Mouse (Mus musculus): ENCODE results near the gene Tmem121.

The Tmem121 gene

GRCm38 (mm10) chr12:113185442-113186291 lies at the start of gene Tmem121:
TSS of gene Tmem121 (plus strand) at chr12:113185930.
- no peak for DNase-seq (ENCODE audit: low read depth, low spot score)

GRCm38 (mm10) chr12:113136492-113137020 lies 49.2 kb upstream of the Tmem121 start:
- no peak for DNase-seq (ENCODE audit: low read depth, low spot score)

GRCm38 (mm10) chr12:113137260-113138213 lies 48.2 kb upstream of the Tmem121 start:
- no peak for DNase-seq (ENCODE audit: low read depth, low spot score)

- no peak for DNase-seq (ENCODE audit: low read depth, low spot score)
These were observed 47.4 kb upstream of the Tmem121 start for GRCm38 (mm10) chr12:113138291-113138690.

DNA sequence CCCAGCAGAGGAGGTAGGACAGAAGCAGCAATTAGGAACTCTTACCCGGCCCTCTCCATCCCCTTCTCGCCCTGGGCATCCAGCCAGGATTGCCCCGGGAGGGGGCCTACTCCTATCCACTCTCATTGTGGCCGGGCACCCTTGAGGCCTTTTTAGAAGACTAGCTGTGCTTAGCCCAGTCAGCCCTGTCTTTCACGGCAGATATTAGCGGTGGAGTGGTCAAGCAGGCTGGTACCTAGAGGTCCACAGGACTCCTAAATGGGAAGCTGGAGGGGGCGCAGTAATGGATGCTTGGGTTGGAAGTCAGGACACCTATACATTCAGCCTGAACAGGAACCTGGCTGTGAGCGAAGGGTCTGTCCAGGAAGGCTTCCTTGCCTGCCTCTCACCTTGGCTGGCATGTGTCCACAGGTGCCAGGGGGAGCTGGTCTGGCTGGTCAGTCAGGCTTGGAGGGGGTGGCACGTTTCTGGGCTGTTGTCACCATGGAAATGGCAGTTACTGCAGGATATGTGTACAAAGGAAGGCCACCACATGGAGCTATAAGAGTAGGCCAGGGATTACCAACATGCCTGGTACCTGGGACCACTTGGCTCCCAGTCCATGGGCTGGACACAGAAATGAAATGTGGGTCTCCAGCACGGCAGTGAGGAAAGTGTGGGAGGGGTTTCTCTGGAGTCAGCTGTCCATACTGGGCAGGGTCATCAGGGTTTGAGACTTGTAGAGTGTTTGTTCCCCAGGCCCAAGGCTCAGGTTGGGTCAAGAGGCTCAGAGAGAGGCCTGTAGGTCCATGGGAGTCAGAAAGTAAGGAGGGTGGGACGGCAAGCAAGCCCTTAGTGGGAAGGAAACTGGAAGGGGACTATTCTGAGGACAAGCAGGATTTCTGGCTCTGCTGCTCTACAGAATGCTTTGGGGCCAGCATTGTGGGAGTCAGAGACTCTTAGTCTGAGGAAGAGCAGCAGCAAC lies 46.5 kb upstream of the Tmem121 start:
- no peak for DNase-seq (ENCODE audit: low read depth, low spot score)

DNA sequence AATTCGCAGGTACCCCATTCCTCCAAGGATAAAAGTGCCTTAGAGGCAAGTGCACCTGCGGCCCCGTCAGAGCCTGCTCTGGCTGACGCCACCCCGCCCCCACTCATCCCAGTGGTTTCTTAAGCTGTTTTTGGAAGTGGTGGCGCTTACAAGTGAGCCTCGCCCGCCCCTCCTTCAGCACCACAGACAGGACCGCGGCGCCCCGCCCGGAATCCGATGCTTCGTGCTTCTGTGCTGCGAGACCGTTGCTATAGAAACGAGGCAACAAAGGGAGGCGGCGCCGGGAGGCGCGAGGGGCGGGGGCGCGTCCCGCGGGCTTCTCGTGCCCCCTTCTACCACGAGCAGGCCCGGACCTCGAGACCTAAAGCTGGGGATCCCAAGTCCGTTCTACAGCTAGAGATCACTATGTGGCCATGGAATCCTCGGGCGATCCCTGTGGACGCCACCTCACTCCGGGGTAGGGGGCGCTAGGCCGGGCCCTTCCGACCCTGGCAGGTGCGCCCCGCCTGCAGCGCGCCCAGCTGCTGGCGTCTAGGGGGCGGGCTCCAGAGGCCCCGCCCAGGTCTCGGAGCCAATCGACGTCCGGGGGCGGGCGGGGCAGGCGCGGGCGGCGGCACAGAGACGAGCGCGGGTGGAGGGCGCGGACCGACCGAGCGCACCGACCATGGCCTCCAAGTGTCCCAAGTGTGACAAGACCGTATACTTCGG lies 45.7 kb upstream of the Tmem121 start, which contains the start of gene Crip2:
Crip2 (plus strand) TSS at position 329 of the 708 bp plus-strand sequence.
- peak; percentile 64 for DNase-seq (ENCODE audit: low read depth, low spot score)

DNA sequence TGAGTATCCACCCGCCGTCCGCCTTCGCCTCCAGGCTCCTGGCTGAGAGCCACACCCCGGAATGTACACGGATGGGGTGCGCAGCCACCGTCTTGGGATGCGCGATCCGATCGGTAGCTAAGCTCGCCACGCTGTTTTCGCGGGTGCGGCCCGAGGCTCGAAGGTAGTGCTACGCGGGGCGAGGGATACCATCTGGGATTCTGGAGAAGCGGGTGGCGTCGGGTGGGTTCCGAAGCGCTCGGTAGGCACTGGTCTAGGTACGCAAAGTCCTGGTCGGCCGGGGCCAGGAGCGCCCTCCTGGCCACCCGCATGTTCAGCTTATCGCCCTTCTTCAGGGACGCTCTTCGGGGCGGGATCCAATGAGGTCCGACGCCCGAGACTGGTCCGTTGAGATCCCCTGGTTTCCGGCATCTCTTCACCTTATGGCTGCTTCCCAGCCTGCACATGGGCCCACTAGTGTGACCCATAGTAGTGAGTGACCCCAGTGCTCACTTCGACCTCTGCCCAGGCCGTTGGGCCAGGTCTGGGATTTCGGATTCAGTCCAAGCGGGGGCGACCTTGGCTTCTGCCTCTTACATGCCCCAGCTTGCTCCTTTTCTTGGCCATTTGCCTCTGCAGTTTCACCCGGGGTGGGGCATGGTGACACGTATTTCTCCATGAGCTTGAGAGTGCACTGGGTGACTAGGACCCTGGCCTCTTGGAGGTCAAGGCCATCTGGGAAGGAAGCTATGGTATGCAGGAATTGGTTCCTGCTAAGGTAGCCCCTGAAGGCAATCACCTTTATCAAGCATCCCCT lies 44.9 kb upstream of the Tmem121 start:
- no peak for DNase-seq (ENCODE audit: low read depth, low spot score)

GRCm38 (mm10) chr12:113141531-113141973 lies 44.2 kb upstream of the Tmem121 start:
- DNase-seq (ENCODE audit: low read depth, low spot score), result no peak

DNA sequence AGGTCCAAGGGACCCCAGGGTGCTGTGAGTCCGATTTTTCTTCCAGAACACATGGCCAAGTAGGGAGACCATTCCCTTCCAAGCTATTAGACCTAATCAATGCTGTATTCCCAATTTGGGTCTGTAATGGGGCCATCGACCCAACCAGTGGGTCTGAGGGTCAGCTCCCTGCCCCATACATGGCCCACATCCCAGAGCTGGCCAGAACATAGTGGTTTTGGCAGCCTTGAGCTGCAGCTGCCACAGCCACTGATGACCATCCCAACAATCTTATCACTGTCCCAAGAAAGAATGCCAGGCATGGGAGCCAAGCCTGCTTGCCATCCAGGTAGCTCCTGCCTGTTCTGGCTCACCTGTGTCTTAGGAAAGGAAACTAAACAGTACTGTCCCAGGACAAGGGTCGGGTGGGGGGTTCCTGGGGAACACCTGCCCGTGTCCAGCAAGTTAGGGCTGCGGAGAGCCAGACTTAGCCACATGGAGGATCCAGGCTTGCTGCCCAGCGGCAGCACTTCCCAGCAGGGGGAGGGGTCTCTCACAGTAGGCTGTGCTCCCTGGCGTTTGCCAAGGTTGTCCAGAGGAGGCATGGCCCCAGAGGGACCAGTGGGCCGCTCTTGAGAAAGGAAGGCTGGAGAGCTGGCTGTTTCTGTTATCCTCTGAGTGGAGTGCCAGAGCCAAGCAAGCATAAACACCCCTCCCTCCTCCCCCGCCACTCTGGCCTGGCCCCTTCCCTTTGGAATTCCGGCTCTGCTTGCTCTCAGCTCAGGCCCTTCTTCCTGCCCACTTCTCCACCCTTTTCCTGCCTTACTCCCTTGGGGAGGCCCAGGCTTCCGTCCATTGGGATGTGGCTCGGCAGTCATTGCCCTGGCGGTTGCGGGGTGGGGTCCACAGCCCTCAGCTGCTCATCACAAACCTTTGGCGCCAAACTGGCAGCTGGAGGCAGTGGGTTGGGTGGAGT lies 43.4 kb upstream of the Tmem121 start:
- DNase-seq (ENCODE audit: low read depth, low spot score), result no peak

- DNase-seq (ENCODE audit: low read depth, low spot score), result no peak
These were observed 42.6 kb upstream of the Tmem121 start for GRCm38 (mm10) chr12:113143164-113143563.

DNA sequence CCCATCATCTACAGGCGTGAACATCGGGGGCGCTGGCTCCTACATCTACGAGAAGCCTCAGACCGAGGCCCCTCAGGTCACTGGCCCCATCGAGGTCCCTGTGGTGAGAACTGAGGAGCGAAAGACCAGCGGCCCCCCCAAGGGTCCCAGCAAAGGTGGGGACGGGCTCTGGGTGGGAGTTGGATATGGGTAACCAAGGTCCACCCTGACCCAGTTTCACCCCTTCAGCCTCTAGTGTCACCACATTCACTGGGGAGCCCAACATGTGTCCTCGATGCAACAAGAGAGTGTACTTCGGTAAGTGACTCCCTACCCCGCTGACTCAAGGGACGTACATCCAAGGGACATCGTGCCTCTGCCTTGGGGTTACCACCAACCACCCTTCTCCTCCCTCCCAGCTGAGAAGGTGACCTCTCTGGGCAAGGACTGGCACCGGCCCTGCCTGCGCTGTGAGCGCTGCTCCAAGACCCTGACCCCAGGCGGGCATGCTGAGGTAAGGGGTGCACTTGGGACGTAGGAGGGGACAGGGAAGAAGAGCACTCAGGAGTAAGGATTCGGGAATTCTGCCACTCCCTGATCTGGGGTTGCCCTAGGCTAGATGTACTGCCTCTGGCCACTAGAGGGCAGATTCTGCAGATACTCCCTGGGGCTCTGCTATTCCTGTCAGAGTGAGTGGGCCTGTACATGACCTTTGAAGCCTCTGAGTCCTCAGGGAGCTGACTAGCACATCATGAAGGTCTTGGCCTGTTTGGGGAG lies 41.6 kb upstream of the Tmem121 start:
- DNase-seq (ENCODE audit: low read depth, low spot score), result no peak

DNA sequence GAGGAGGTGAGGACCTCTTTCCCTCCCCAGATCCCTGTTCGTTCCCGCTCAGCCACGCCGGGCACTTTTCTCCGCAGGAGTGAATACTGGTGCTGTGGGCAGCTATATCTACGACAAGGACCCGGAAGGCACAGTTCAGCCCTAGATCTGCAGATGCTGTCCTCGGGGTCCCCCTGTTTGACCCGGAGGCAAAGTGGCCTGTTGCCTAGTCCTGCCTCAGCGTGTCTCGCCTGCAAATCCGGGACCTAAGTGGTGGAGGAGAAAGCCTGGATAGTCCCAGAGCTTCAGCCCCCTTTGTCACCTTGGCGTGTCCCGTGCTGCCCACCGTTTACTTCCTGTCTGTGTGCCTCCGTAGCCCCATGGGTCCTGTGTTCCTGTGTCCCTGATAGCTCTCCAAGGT lies 40.8 kb upstream of the Tmem121 start:
- no peak for DNase-seq (ENCODE audit: low read depth, low spot score)

- DNase-seq (ENCODE audit: low read depth, low spot score), result no peak
These were observed 40.1 kb upstream of the Tmem121 start for GRCm38 (mm10) chr12:113145591-113145990.

DNA sequence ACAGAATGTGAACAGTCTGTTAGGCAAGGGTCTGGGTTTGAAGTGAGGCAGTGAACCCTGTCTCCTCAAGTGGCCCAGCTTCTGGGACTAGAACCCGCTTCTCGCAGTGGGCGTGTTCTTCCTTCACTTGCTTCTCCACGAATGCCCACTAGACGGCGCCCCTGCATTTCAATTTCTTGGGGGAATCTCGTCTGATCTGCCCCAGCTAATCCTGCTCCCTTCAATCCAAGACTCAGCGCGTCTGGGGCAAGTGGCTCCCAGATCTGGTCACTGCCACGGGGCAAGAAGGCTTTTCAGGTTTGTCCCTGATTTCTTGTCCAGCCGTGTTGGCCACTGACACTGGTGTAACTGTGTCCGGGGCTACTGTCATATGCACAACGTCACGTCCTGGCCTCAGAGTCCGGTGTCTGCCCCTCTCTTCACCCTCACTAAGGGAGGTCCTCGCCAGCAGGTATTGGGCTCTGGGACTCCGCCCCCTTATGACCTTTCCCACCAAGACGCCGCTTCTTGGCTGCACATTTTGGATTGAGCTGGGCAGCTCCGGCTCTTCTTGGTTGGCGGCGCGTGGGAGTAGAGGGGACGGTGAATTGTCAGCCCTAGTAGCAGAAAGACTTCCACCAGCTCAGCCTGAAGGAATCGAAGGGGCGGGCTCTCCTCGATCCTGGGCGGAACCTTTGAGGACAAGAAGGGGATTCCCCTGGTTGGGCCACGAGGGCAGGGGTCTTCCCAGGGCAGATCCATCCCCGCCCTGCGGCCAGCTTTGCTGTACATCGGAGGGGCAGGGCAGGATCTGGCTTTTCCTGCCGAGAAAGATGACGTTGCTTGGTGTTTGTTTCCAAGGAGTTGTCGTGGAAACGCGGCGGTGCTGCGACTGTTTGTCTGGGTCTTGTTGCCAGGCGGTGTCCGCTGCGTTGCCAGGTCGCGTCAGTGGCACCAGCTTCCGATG lies 39.3 kb upstream of the Tmem121 start, which contains the start of gene Crip1:
Crip1 (plus strand) TSS at position 205 of the 946 bp plus-strand sequence.
- peak; percentile 76 for DNase-seq (ENCODE audit: low read depth, low spot score)

GRCm38 (mm10) chr12:113147481-113147880 lies 38.2 kb upstream of the Tmem121 start:
- DNase-seq (ENCODE audit: low read depth, low spot score), result no peak

- DNase-seq (ENCODE audit: low read depth, low spot score), result no peak
These were observed 37.2 kb upstream of the Tmem121 start for GRCm38 (mm10) chr12:113148381-113149035.

Data from retina, postnatal 7 days (tissue).